Mouse (Mus musculus) small intestine, adult 2 months (tissue): ENCODE measurements around the gene Postn.

ENCODE experiments used
- CTCF ChIP-seq: fragments of 200-500 bp; IDR thresholded peaks from 2 replicates; pipeline ENCODE4 v1.5.1; 2012; ENCODE audit warnings: low read depth, mild to moderate bottlenecking, control low read depth, inconsistent platforms, low read length, moderate library complexity, mixed read lengths; ENCODE audit not compliant: insufficient replicate concordance, insufficient read length; ENCODE audit errors: extremely low read depth
- POLR2A ChIP-seq: fragments of 200-500 bp; IDR thresholded peaks from 2 replicates; pipeline ENCODE4 v1.6.1; 2012; ENCODE audit warnings: low read depth, mild to moderate bottlenecking, control low read depth, inconsistent platforms, low read length, moderate library complexity

GRCm38 (mm10) chr3:54421666-54422065 lies 60.8 kb downstream of the Postn start:
- no peak for TF ChIP-seq POLR2A
- TF ChIP-seq CTCF: no peak
